Mouse (Mus musculus) thymus, adult 2 months (tissue): ENCODE results near the gene Ptgfrn. TPM values are rescaled to one million over a fixed set of nuclear protein-coding genes. Genes with fewer than 3 reads are reported as not detected.

ENCODE experiments used
- DNase-seq: peaks from one replicate; pipeline ENCODE4 v3.0.0; 2021
- H3K27ac ChIP-seq: fragments of 200-500 bp; 2 replicates; pipeline ENCODE4 v1.5.1; 2012; ENCODE audit warnings: low read length, control low read depth; ENCODE audit not compliant: control insufficient read depth, insufficient read depth
- H3K27me3 ChIP-seq: fragments of 200-500 bp; 2 replicates; pipeline ENCODE4 v1.6.1; 2012; ENCODE audit warnings: mild to moderate bottlenecking, low read length, moderate library complexity, mixed read lengths; ENCODE audit not compliant: control insufficient read depth, insufficient read depth
- H3K36me3 ChIP-seq: fragments of 200-500 bp; 2 replicates; pipeline ENCODE4 v1.6.1; 2012; ENCODE audit warnings: mild to moderate bottlenecking, low read length, moderate library complexity; ENCODE audit not compliant: control insufficient read depth, insufficient read depth
- H3K4me1 ChIP-seq: fragments of 200-500 bp; replicated peaks from 2 replicates; pipeline ENCODE4 v1.6.1; 2012; ENCODE audit warnings: low read length; ENCODE audit not compliant: control insufficient read depth, insufficient read depth
- H3K4me3 ChIP-seq: fragments of 200-500 bp; 2 replicates; pipeline ENCODE4 v1.5.1; 2012; ENCODE audit warnings: mild to moderate bottlenecking, low read length, control low read depth, moderate library complexity; ENCODE audit not compliant: control insufficient read depth, insufficient read depth
- CTCF ChIP-seq: fragments of 200-500 bp; IDR thresholded peaks from 2 replicates; pipeline ENCODE4 v1.5.1; 2012; ENCODE audit warnings: mild to moderate bottlenecking, control low read depth, low read length, moderate library complexity, borderline replicate concordance; ENCODE audit not compliant: control insufficient read depth, poor library complexity, insufficient read depth; ENCODE audit errors: extremely low read depth
- POLR2A ChIP-seq: fragments of 200-500 bp; IDR thresholded peaks from 2 replicates; pipeline ENCODE4 v1.6.1; 2012; ENCODE audit warnings: mild to moderate bottlenecking, low read length, control low read depth, moderate library complexity; ENCODE audit not compliant: control insufficient read depth, poor library complexity, insufficient read depth; ENCODE audit errors: extremely low read depth
- WGBS: fragments of 180-500 bp; shearing (Covaris S2); methylation state at CpG from one replicate; pipeline ENCODE4 v1.1.7; 2018; 5-methylcytosine and 5-hydroxymethylcytosine counted together
- polyA plus RNA-seq: library from polyadenylated mRNA; depleted of rRNA; stranded (reverse); fragments of >200 nt; gene quantifications from 2 replicates; pipeline ENCODE4 v1.2.3, GENCODE M21; 2012

Gene Ptgfrn
- polyA plus RNA-seq, 1 experiment, result 8.0 TPM

DNA sequence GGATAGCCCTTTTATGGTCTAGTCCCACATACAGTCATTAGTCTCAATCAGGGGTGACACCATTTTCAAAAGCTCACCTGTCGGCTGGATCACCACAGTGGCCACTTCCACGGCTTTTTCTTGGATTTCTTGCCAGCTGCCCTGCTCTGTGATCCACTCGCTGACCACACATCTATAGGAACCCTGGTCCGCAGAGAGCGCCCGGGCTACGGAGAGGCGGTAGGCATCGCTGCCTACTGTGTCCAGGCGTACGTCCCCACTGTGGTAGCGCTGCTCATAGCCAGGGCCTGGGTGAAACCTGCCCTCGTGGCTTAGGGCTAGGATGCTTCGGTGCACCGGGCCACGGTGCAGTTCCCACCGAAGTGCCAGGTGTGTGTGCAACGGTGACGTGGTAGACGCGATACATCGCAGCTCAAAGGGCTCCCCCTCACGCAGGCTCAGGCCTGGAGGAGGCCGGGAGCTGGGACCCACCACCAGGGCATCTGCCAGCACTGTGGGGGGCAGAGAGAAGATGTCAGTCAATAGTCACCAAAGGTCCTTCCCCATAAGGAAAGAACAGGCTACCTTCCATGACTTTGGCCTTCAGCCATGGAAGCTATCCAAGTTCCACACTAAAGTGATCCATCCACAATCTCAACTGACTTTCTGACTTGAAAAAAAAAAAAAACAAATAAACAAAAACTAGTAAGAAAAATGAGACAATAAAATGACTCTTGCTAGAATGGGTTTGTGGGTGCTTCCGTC is 32.9 kb downstream of the Ptgfrn start:
- 98% methylated on average over 25 of the region's 25 CpGs for WGBS
- no peaks in the 10 kb centered on the region for H3K27me3 ChIP-seq

DNA sequence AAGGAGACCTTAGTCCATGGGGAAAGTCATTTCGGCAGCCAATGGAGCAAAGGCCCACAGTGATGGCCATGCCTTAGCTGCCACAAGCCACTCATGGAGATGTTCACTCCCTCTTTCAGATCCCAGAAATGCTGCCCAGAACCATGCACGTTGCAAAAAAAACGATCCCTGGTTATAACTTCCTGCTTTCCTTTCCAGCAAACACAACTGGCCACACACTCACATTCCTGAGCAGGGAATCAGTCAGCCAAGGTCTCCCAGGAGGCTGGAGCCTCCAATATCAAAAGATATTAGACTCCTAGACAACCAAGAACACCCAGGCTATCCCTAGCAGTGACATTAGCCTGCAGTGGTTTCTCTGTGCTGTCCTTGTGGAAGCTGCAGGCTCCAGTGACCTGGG is 34.2 kb downstream of the Ptgfrn start:
- H3K4me1 ChIP-seq, result peaks cover 10% of the 10 kb centered on the region
- no peak overlapping the region for H3K27ac ChIP-seq
- no peaks in the 10 kb centered on the region for H3K36me3 ChIP-seq
- H3K27me3 ChIP-seq, result no peaks in the 10 kb centered on the region
- TF ChIP-seq POLR2A (no peak), CTCF (no peak)
- DNase-seq, result no peak
- H3K4me3 ChIP-seq, result no peak overlapping the region
- WGBS, result 80% methylated on average over 3 of the region's 3 CpGs

More for the DNA sequence above, 32.9 kb downstream of the Ptgfrn start:
- H3K27ac ChIP-seq, result no peak overlapping the region
- H3K4me1 ChIP-seq, result peaks cover 8% of the 10 kb centered on the region
- TF ChIP-seq CTCF, result no peak
- TF ChIP-seq POLR2A, result no peak
- no peak for DNase-seq
- H3K36me3 ChIP-seq, result no peaks in the 10 kb centered on the region
- H3K4me3 ChIP-seq, result no peak overlapping the region

DNA sequence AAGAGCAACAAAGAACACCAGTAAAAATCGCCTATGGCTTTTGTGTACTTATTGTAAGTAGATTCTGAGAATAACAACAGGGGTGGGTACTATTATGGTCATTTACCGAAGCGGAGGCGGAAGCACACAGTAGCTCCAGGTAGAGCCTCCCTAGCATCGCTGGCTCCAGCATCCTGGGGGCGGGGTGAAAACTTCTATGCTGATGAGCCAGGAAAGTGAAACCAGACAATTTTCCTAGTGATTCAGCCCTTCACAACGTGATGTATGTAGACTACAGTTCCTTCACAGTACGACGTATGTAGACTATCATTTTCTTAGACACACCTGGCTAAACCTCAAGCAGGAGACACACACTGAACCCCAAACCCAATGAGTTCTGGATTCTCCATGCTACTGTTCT is 36.7 kb downstream of the Ptgfrn start:
- Histone ChIP-seq H3K36me3 (no peaks in the 10 kb centered on the region), H3K4me1 (peaks cover 10% of the 10 kb centered on the region), H3K4me3 (no peak overlapping the region), H3K27me3 (no peaks in the 10 kb centered on the region), H3K27ac (no peak overlapping the region)
- no peak for TF ChIP-seq CTCF
- TF ChIP-seq POLR2A, result no peak
- WGBS, result 83% methylated on average over 9 of the region's 9 CpGs
- no peak for DNase-seq

DNA sequence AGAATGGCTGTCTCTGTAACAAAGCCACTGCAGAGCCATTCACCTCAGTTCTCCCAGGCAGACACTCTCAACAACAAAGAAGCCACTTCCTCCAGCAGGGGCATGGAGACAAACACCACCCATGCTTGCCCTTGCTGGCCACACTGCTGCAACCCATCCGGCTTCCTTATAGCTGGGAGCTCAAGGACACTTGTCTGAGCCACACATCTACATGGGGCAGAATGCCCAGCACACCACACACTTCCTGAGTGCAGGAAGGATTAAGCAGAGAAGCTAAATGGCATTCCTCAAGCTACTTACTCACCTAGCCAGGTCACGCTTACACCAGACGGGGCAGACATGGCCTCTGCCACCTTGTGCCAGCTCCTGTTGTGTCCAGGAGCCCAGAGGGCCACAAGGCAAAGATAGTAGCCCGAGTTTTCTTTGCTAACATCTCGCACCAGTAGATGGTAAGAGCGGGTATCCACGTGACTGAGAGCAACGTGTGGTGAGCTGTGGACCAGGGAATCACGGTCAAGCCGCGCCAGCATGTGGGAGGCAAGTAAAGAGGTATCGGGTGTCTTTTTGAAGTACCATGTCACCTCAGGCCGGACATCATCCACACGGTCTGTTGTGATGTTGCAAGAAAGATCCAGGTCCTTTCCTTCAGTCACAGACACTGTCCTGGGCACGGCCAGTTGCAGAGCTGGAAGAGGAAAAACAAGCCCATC is 37.4 kb downstream of the Ptgfrn start:
- Histone ChIP-seq H3K36me3 (no peaks in the 10 kb centered on the region), H3K4me3 (no peak overlapping the region), H3K27ac (no peak overlapping the region), H3K4me1 (peaks cover 10% of the 10 kb centered on the region), H3K27me3 (no peaks in the 10 kb centered on the region)
- no peak for DNase-seq
- 89% methylated on average over 15 of the region's 15 CpGs for WGBS
- TF ChIP-seq POLR2A, result no peak
- no peak for TF ChIP-seq CTCF

DNA sequence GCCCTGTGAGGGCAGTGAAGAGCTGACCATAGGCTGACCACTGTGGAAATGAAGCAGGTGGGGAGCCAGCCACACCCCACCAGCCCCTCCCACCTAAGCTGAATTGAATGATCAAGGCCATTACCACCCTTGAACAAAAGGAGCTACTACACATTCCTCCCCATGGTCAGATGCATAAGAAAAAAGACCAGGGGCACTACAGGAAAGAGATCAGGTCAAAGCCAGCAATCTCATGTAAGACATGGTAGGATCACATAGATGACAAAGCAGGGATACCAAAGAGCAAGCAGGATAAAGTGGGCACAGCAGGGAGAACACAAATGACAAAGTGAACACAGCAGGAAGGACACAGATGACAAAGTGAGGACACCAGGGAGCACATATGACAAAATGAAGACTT is 38.5 kb downstream of the Ptgfrn start:
- no peak for DNase-seq
- TF ChIP-seq POLR2A (no peak), CTCF (no peak)
- H3K27ac ChIP-seq, result no peak overlapping the region
- peaks cover 10% of the 10 kb centered on the region for H3K4me1 ChIP-seq
- H3K27me3 ChIP-seq, result no peaks in the 10 kb centered on the region
- H3K36me3 ChIP-seq, result no peaks in the 10 kb centered on the region
- H3K4me3 ChIP-seq, result no peak overlapping the region

DNA sequence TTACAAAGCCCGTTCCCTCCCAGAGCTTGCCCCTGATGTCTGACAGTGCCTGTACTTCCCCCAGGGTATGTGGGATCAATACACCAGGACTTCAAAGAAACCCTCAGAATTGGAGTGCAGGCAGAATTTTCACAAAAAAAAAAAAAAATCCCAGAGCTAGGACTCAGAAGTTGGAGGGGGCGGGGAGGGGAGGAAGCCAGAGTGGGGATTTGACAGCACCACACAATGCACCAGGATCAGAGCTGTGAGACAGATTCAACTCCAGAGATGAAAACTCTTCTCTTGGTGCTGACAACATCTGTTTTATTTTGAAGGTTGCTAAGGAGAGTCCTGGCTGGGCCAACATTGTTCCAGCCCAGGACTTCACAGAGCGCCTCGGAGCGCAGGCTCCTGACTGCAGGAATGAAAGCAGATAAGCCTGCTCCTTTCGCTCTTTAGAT is 39.3 kb downstream of the Ptgfrn start:
- TF ChIP-seq CTCF (no peak), POLR2A (no peak)
- H3K4me3 ChIP-seq, result no peak overlapping the region
- H3K4me1 ChIP-seq, result peaks cover 11% of the 10 kb centered on the region
- no peaks in the 10 kb centered on the region for H3K36me3 ChIP-seq
- 94% methylated on average over 6 of the region's 6 CpGs for WGBS
- H3K27me3 ChIP-seq, result no peaks in the 10 kb centered on the region
- no peak overlapping the region for H3K27ac ChIP-seq
- DNase-seq, result no peak
